Mouse (Mus musculus): ENCODE data around the gene Smco2. TPM values are rescaled to one million over a fixed set of nuclear protein-coding genes. Genes with fewer than 3 reads are reported as not detected.

The Smco2 gene
- total RNA-seq, 2 experiments from 2014 or later = not detected

- ATAC-seq (replicated peaks; ENCODE audit: poor library complexity, severe bottlenecking) = no peak
Measured at GRCm38 (mm10) chr6:146890633-146891032, 40.7 kb downstream of the Smco2 start.

- ATAC-seq (replicated peaks; ENCODE audit: poor library complexity, severe bottlenecking) = no peak
Measured at GRCm38 (mm10) chr6:146893890-146894289, 44.0 kb downstream of the Smco2 start.

GRCm38 (mm10) chr6:146898709-146899108, 48.8 kb downstream of the Smco2 start:
- ATAC-seq (replicated peaks; ENCODE audit: poor library complexity, severe bottlenecking) = no peak

GRCm38 (mm10) chr6:146899647-146900046, 49.7 kb downstream of the Smco2 start:
- ATAC-seq (replicated peaks; ENCODE audit: poor library complexity, severe bottlenecking) = no peak

GRCm38 (mm10) chr6:146901929-146902328, 52.0 kb downstream of the Smco2 start:
- ATAC-seq (replicated peaks; ENCODE audit: poor library complexity, severe bottlenecking) = no peak

GRCm38 (mm10) chr6:146903632-146904031, 53.7 kb downstream of the Smco2 start:
- no peak for ATAC-seq (replicated peaks; ENCODE audit: poor library complexity, severe bottlenecking)

- no peak for ATAC-seq (replicated peaks; ENCODE audit: poor library complexity, severe bottlenecking)
Measured at GRCm38 (mm10) chr6:146904707-146905106, 54.8 kb downstream of the Smco2 start.

GRCm38 (mm10) chr6:146906000-146906786, 56.3 kb downstream of the Smco2 start:
- no peak for ATAC-seq (replicated peaks; ENCODE audit: poor library complexity, severe bottlenecking)

GRCm38 (mm10) chr6:146907061-146907794, 57.3 kb downstream of the Smco2 start:
- ATAC-seq (replicated peaks; ENCODE audit: poor library complexity, severe bottlenecking) = no peak

- no peak for ATAC-seq (replicated peaks; ENCODE audit: poor library complexity, severe bottlenecking)
Measured at GRCm38 (mm10) chr6:146907795-146908190, 57.9 kb downstream of the Smco2 start.

- ATAC-seq (replicated peaks; ENCODE audit: poor library complexity, severe bottlenecking) = 0 out of 2 replicates have a peak, but pooled peaks have one; percentile 2
Measured at GRCm38 (mm10) chr6:146908801-146909200, 58.9 kb downstream of the Smco2 start.

- ATAC-seq (replicated peaks; ENCODE audit: poor library complexity, severe bottlenecking) = no peak
Measured at GRCm38 (mm10) chr6:146909725-146910489, 60.0 kb downstream of the Smco2 start.

- no peak for ATAC-seq (replicated peaks; ENCODE audit: poor library complexity, severe bottlenecking)
Measured at GRCm38 (mm10) chr6:146910801-146911200, 60.9 kb downstream of the Smco2 start.

GRCm38 (mm10) chr6:146912835-146913488, 63.1 kb downstream of the Smco2 start:
- ATAC-seq (replicated peaks; ENCODE audit: poor library complexity, severe bottlenecking) = peak; percentile 57

GRCm38 (mm10) chr6:146913489-146914198, 63.7 kb downstream of the Smco2 start:
- ATAC-seq (replicated peaks; ENCODE audit: poor library complexity, severe bottlenecking) = peak; percentile 63

GRCm38 (mm10) chr6:146915808-146916207, 65.9 kb downstream of the Smco2 start:
- no peak for ATAC-seq (replicated peaks; ENCODE audit: poor library complexity, severe bottlenecking)

GRCm38 (mm10) chr6:146917396-146917795, 67.5 kb downstream of the Smco2 start:
- 0 out of 2 replicates have a peak, but pooled peaks have one; percentile 28 for ATAC-seq (replicated peaks; ENCODE audit: poor library complexity, severe bottlenecking)

- no peak for ATAC-seq (replicated peaks; ENCODE audit: poor library complexity, severe bottlenecking)
Measured at GRCm38 (mm10) chr6:146918341-146918740, 68.4 kb downstream of the Smco2 start.
